Mouse (Mus musculus) CD8-positive naive resting alpha-beta T cell, adult 2 months (primary cell): ENCODE data around the gene Slc9a7.

ENCODE experiments used
- DNase-seq, 2 experiments: peaks; one replicate each; pipeline ENCODE4 v3.0.0; 2022; ENCODE audit warnings: low read depth in 2 of 2, low spot score in 2 of 2

Gene Slc9a7

GRCm38 (mm10) chrX:20160301-20160700 lies 131.3 kb downstream of the Slc9a7 start:
- DNase-seq: no peak

- DNase-seq: no peak
Observed at GRCm38 (mm10) chrX:20157519-20157918, 134.1 kb downstream of the Slc9a7 start.

- no peak for DNase-seq
Observed at GRCm38 (mm10) chrX:20129466-20129865, 162.1 kb downstream of the Slc9a7 start.

- DNase-seq: no peak
Observed at GRCm38 (mm10) chrX:20128951-20129350, 162.7 kb downstream of the Slc9a7 start.

GRCm38 (mm10) chrX:20125481-20125880 lies 166.1 kb downstream of the Slc9a7 start:
- no peak for DNase-seq

DNA sequence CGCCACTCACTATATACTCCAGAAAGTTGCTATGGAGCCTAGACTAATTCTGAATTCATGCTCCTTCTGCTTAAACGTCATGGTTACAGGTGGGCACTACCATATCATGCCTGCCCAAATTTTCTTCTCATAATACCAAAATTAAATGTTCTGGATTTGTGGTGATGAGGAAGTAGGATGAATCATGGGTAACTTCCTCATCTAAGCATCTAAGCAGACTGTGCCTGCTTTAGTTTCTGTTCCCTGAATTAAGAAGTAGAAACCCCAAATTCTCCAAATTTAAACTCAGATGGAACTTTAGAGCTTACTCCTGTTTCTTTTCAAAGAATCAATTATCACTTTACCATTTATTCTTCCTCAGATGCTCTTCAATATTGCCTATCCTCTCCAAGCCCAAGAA lies 173.9 kb downstream of the Slc9a7 start:
- no peak for DNase-seq

GRCm38 (mm10) chrX:20070196-20070595 lies 221.4 kb downstream of the Slc9a7 start:
- no peak for DNase-seq

- no peak for DNase-seq
Observed at GRCm38 (mm10) chrX:20066636-20067035, 225.0 kb downstream of the Slc9a7 start.

- no peak for DNase-seq
Observed at GRCm38 (mm10) chrX:20061764-20062480, 229.7 kb downstream of the Slc9a7 start.

DNA sequence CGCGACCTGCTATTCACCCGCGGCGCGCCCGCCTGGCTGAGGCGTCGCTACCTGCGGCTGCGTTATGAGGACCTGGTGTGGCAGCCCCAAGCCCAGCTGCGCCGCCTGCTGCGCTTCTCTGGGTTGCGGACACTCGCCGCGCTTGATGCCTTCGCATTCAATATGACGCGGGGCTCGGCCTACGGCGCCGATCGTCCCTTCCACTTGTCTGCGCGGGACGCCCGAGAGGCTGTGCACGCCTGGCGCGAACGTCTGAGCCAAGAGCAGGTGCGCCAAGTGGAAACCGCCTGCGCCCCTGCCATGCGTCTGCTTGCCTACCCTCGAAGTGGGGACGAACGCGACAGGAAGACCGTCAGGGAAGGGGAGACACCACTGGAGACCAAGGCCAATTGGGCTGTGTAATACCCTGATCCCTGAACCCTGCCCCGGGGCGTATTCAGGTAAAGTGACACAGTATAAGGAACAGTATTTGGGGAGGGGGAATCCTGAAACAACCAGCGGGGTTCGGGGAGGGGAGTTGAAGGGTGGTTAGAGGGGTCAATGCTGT lies 230.8 kb downstream of the Slc9a7 start:
- DNase-seq: no peak

- no peak for DNase-seq
Observed at GRCm38 (mm10) chrX:20060096-20060768, 231.4 kb downstream of the Slc9a7 start.

DNA sequence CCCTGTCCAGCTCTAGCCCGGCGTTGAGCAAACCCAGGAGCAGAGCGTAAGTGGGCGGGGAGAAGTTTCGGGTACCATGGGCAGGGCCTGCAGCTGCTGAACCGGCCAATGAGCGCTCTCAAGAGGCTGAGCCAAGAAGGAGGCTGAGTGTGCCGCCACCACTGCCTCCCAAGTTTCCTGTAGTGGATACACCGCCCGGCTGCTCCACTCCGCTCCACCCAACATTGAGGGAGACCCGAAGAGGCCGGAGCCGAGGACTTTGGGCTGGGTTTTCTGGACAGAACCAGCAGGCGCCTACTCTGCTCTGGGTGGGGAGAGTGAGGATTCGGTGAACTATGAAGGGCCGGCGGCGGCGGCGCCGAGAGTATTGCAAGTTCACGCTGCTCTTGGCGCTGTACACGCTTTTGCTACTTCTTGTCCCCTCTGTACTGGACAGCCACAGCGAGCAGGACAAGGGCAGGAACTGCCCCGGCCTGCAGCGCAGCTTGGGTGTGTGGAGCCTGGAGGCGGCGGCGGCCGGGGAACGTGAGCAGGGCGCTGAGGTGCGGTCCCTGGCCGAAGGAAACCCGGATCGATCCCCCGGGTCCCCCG lies 232.1 kb downstream of the Slc9a7 start, which contains the start of gene Chst7:
Gene Chst7, plus strand, starts transcription at position 180 of the 591 bp plus-strand sequence.
- no peak for DNase-seq
